Mouse (Mus musculus) central nervous system, embryonic 11.5 days (tissue): Measurements from ENCODE around the gene A730071L15Rik. TPM values are rescaled to one million over a fixed set of nuclear protein-coding genes. Genes with fewer than 3 reads are reported as not detected.

Source experiments
- polyA plus RNA-seq: library from polyadenylated mRNA; depleted of rRNA; stranded (reverse); fragments of >200 nt; gene quantifications from 2 replicates; pipeline ENCODE4 v1.2.3, GENCODE M21; 2012; rRNA removed

The A730071L15Rik gene
- 0.13 and 0.34 TPM in 2 replicates for polyA plus RNA-seq

DNA sequence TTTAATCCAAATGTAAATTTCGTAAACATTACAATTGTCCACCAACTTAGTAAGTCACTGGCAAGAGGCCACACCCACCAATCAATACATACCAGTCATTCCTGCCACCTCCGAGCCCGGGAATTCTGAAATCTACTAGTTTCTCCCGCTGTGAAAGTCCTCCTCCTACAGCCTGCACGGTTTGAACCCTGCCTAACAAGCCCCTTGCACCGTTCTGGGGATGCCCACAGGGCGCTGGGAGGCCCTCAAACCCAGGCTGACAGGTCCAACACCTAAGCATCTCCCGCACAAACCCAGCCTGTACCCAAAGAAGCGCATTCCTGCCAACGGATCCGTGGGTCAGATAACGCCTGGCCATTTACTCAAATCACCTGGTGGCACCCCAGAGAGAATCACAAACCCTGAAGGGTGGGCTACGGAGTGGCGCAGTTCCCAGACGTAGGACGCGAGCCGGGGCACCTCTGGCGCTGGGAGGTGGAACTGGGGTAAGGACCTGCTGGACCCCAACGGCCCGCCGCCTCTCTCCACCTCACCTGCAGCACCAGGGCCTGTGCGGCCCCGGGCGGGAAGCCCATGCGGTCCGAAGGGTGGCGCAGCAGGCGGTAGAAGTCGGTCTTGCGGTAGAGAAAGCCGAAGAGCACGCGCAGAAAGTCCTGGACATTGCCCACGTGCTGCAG lies at the start of gene A730071L15Rik:
Gene A730071L15Rik, plus strand, starts transcription at position 620 of the 677 bp plus-strand sequence.

DNA sequence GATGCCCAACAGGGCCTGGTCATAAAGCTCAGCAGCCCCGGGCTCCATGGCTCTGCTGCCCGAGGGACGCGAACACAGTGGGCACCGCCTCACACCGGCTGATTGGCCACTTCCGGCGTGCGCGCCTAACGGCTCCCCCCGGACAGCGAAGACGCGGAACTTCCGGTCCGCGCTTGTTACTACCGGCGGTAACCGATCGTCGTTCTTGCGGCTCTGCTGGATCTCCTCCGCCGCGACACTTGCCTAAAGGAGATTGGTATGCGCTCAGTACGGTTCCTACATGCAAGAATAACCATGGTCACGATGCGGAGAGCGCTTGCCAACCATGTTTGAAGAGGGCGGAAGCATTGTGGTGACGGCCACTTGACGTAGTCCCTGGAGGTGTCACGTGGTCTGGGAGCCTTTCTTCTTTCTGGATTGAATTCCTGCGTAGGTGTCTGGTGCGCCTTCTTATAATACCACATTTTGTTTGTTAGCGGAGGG lies 299 bp downstream of the A730071L15Rik start, which contains the start of gene Nudcd3:
Gene Nudcd3, minus strand, starts transcription at position 329 of the 483 bp plus-strand sequence.

DNA sequence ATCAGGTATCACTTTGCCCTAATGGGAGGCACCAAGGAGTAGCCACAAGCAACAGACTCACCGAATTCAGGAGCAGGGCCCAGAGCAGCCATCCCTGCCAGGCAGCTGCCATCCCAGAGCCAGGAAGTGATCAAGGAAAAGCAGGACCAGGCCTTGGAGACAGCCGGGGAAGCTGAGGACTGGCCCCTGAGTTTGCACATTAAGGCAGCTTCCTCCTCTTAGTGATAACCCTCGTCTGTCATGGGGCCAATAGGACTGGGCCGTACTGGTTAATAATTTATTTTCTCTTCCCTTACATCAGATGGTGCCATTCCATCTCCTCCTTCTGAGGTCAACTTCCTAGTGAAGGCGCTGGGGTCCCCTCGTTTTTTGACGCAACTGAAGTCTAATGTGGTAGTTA lies 30.2 kb downstream of the A730071L15Rik start, which contains the start of gene Npc1l1:
Gene Npc1l1, minus strand, starts transcription at position 132 of the 400 bp plus-strand sequence.

Other genes starting within 250 kb of the A730071L15Rik start
- 1.4 TPM in 2 replicates for gene Gck, start 249.9 kb upstream of the A730071L15Rik start, polyA plus RNA-seq
- 65.0 and 76.5 TPM in 2 replicates for gene Ykt6, start 244.3 kb upstream of the A730071L15Rik start, polyA plus RNA-seq
- 4.7 and 5.1 TPM in 2 replicates for gene Camk2b, start 133.7 kb upstream of the A730071L15Rik start, polyA plus RNA-seq
- gene Nudcd3, start 386 bp downstream of the A730071L15Rik start, polyA plus RNA-seq: 49.4 and 50.8 TPM in 2 replicates
- 0.07 and 0.09 TPM in 2 replicates for gene Npc1l1, start 30.1 kb downstream of the A730071L15Rik start, polyA plus RNA-seq
- 56.3 and 62.0 TPM in 2 replicates for gene Ddx56, start 67.7 kb downstream of the A730071L15Rik start, polyA plus RNA-seq
- 114 and 130 TPM in 2 replicates for gene Tmed4, start 74.8 kb downstream of the A730071L15Rik start, polyA plus RNA-seq
- 48.8 and 61.6 TPM in 2 replicates for gene Ogdh, start 91.6 kb downstream of the A730071L15Rik start, polyA plus RNA-seq
- gene Zmiz2, start 189.0 kb downstream of the A730071L15Rik start, polyA plus RNA-seq: 42.8 and 57.0 TPM in 2 replicates
- 3,603 and 3,967 TPM in 2 replicates for gene Ppia, start 215.4 kb downstream of the A730071L15Rik start, polyA plus RNA-seq
- gene H2afv, start 244.4 kb downstream of the A730071L15Rik start, polyA plus RNA-seq: 491 and 846 TPM in 2 replicates